Mouse (Mus musculus): ENCODE results near the gene Nol6. TPM values are rescaled to one million over a fixed set of nuclear protein-coding genes. Genes with fewer than 3 reads are reported as not detected.

The Nol6 gene
- polyA plus RNA-seq (2015; fragmentation: Nextera tagmentation; extraction: Ambion mirVana), result 19.7 and 22.5 TPM in 2 replicates

- ATAC-seq (ENCODE audit: low read depth), result peak; percentile 100
- H3K36me3 ChIP-seq (ENCODE audit: control insufficient read depth, insufficient read depth, low read length), result peaks cover 16% of the 10 kb centered on the region
- no peaks in the 10 kb centered on the region for H3K27me3 ChIP-seq (ENCODE audit: control insufficient read depth, insufficient read depth, low read depth, low read length)
- no peaks in the 10 kb centered on the region for H3K9me3 ChIP-seq (ENCODE audit: control insufficient read depth, low read length)
- no peak within 1 kb of the TSS for H3K27ac ChIP-seq (ENCODE audit: low read length)
- H3K4me2 ChIP-seq (ENCODE audit: low read depth, low read length), result peak within 1 kb of the TSS; percentile 73
- H3K4me1 ChIP-seq (replicated peaks; ENCODE audit: control insufficient read depth, insufficient read depth, low read length), result peaks cover 7% of the 10 kb centered on the region
- 3% methylated on average over 29 of the region's 29 CpGs for WGBS
- H3K4me3 ChIP-seq (ENCODE audit: low read length), result peak within 1 kb of the TSS; percentile 70
- H3K9ac ChIP-seq (ENCODE audit: low read length), result peak within 1 kb of the TSS; percentile 69
Measured at GRCm38 (mm10) chr4:41124180-41124951, at the start of gene Nol6. Nol6 (minus strand) TSS chr4:41124455.

GRCm38 (mm10) chr4:41170970-41171369, 46.7 kb upstream of the Nol6 start:
- 61% methylated on average over 2 of the region's 2 CpGs for WGBS
- Histone ChIP-seq H3K4me2 (ENCODE audit: low read depth, low read length) (no peak overlapping the region), H3K9me3 (ENCODE audit: control insufficient read depth, low read length) (no peaks in the 10 kb centered on the region), H3K9ac (ENCODE audit: low read length) (no peak overlapping the region), H3K27me3 (ENCODE audit: control insufficient read depth, insufficient read depth, low read depth, low read length) (no peaks in the 10 kb centered on the region), H3K4me3 (ENCODE audit: low read length) (no peak overlapping the region), H3K27ac (ENCODE audit: low read length) (no peak overlapping the region), H3K4me1 (replicated peaks; ENCODE audit: control insufficient read depth, insufficient read depth, low read length) (no peaks in the 10 kb centered on the region), H3K36me3 (ENCODE audit: control insufficient read depth, insufficient read depth, low read length) (peaks cover 8% of the 10 kb centered on the region)
- no peak for ATAC-seq (ENCODE audit: low read depth)

GRCm38 (mm10) chr4:41165693-41166475, 41.6 kb upstream of the Nol6 start:
- no peaks in the 10 kb centered on the region; the same call in 1 of the 2 replicates for H3K36me3 ChIP-seq (ENCODE audit: control insufficient read depth, insufficient read depth, low read length)
- H3K4me3 ChIP-seq (ENCODE audit: low read length), result no peak overlapping the region
- H3K9me3 ChIP-seq (ENCODE audit: control insufficient read depth, low read length), result no peaks in the 10 kb centered on the region
- H3K9ac ChIP-seq (ENCODE audit: low read length), result no peak overlapping the region
- no peak overlapping the region for H3K27ac ChIP-seq (ENCODE audit: low read length)
- H3K4me1 ChIP-seq (replicated peaks; ENCODE audit: control insufficient read depth, insufficient read depth, low read length), result peaks cover 5% of the 10 kb centered on the region
- no peaks in the 10 kb centered on the region for H3K27me3 ChIP-seq (ENCODE audit: control insufficient read depth, insufficient read depth, low read depth, low read length)
- WGBS, result 63% methylated on average over 6 of the region's 6 CpGs
- H3K4me2 ChIP-seq (ENCODE audit: low read depth, low read length), result no peak overlapping the region
- ATAC-seq (ENCODE audit: low read depth), result peak; percentile 26; the same call in 1 of the 2 replicates

GRCm38 (mm10) chr4:41164974-41165373, 40.7 kb upstream of the Nol6 start:
- Histone ChIP-seq H3K9me3 (ENCODE audit: control insufficient read depth, low read length) (no peaks in the 10 kb centered on the region), H3K4me1 (replicated peaks; ENCODE audit: control insufficient read depth, insufficient read depth, low read length) (peaks cover 5% of the 10 kb centered on the region), H3K9ac (ENCODE audit: low read length) (no peak overlapping the region), H3K4me3 (ENCODE audit: low read length) (no peak overlapping the region), H3K27me3 (ENCODE audit: control insufficient read depth, insufficient read depth, low read depth, low read length) (no peaks in the 10 kb centered on the region), H3K4me2 (ENCODE audit: low read depth, low read length) (no peak overlapping the region), H3K36me3 (ENCODE audit: control insufficient read depth, insufficient read depth, low read length) (no peaks in the 10 kb centered on the region; the same call in 1 of the 2 replicates), H3K27ac (ENCODE audit: low read length) (no peak overlapping the region)
- 30% methylated on average over 2 of the region's 2 CpGs for WGBS
- ATAC-seq (ENCODE audit: low read depth), result no peak

- WGBS, result 94% methylated on average over 3 of the region's 3 CpGs
- ATAC-seq (ENCODE audit: low read depth), result no peak
- no peaks in the 10 kb centered on the region for H3K36me3 ChIP-seq (ENCODE audit: control insufficient read depth, insufficient read depth, low read length)
- no peak overlapping the region for H3K4me2 ChIP-seq (ENCODE audit: low read depth, low read length)
- no peak overlapping the region for H3K27ac ChIP-seq (ENCODE audit: low read length)
- no peak overlapping the region for H3K4me3 ChIP-seq (ENCODE audit: low read length)
- H3K9me3 ChIP-seq (ENCODE audit: control insufficient read depth, low read length), result no peaks in the 10 kb centered on the region
- no peak overlapping the region for H3K9ac ChIP-seq (ENCODE audit: low read length)
- no peaks in the 10 kb centered on the region for H3K27me3 ChIP-seq (ENCODE audit: control insufficient read depth, insufficient read depth, low read depth, low read length)
- H3K4me1 ChIP-seq (replicated peaks; ENCODE audit: control insufficient read depth, insufficient read depth, low read length), result peaks cover 10% of the 10 kb centered on the region
Measured at GRCm38 (mm10) chr4:41161232-41161631, 37.0 kb upstream of the Nol6 start.

GRCm38 (mm10) chr4:41158251-41158650, 34.0 kb upstream of the Nol6 start:
- no peak for ATAC-seq (ENCODE audit: low read depth)

GRCm38 (mm10) chr4:41156961-41157360, 32.7 kb upstream of the Nol6 start:
- H3K36me3 ChIP-seq (ENCODE audit: control insufficient read depth, insufficient read depth, low read length), result no peaks in the 10 kb centered on the region
- no peak overlapping the region for H3K9ac ChIP-seq (ENCODE audit: low read length)
- H3K4me2 ChIP-seq (ENCODE audit: low read depth, low read length), result no peak overlapping the region
- H3K4me1 ChIP-seq (replicated peaks; ENCODE audit: control insufficient read depth, insufficient read depth, low read length), result peaks cover 6% of the 10 kb centered on the region; the same call in 1 of the 2 replicates
- ATAC-seq (ENCODE audit: low read depth), result no peak
- H3K27me3 ChIP-seq (ENCODE audit: control insufficient read depth, insufficient read depth, low read depth, low read length), result no peaks in the 10 kb centered on the region
- H3K27ac ChIP-seq (ENCODE audit: low read length), result no peak overlapping the region
- 80% methylated on average over 9 of the region's 9 CpGs for WGBS
- H3K4me3 ChIP-seq (ENCODE audit: low read length), result no peak overlapping the region
- H3K9me3 ChIP-seq (ENCODE audit: control insufficient read depth, low read length), result no peaks in the 10 kb centered on the region

More at GRCm38 (mm10) chr4:41158251-41158650, 34.0 kb upstream of the Nol6 start:
- H3K4me2 ChIP-seq (ENCODE audit: low read depth, low read length), result no peak overlapping the region
- no peak overlapping the region for H3K27ac ChIP-seq (ENCODE audit: low read length)
- no peaks in the 10 kb centered on the region for H3K9me3 ChIP-seq (ENCODE audit: control insufficient read depth, low read length)
- H3K4me3 ChIP-seq (ENCODE audit: low read length), result no peak overlapping the region
- no peak overlapping the region for H3K9ac ChIP-seq (ENCODE audit: low read length)
- H3K4me1 ChIP-seq (replicated peaks; ENCODE audit: control insufficient read depth, insufficient read depth, low read length), result peaks cover 6% of the 10 kb centered on the region; the same call in 1 of the 2 replicates
- no peaks in the 10 kb centered on the region for H3K27me3 ChIP-seq (ENCODE audit: control insufficient read depth, insufficient read depth, low read depth, low read length)
- 91% methylated on average over 1 of the region's 1 CpGs for WGBS
- no peaks in the 10 kb centered on the region for H3K36me3 ChIP-seq (ENCODE audit: control insufficient read depth, insufficient read depth, low read length)

GRCm38 (mm10) chr4:41153146-41153545, 28.9 kb upstream of the Nol6 start:
- WGBS, result 80% methylated on average over 3 of the region's 3 CpGs
- Histone ChIP-seq H3K4me3 (ENCODE audit: low read length) (no peak overlapping the region), H3K9ac (ENCODE audit: low read length) (no peak overlapping the region), H3K27me3 (ENCODE audit: control insufficient read depth, insufficient read depth, low read depth, low read length) (no peaks in the 10 kb centered on the region), H3K36me3 (ENCODE audit: control insufficient read depth, insufficient read depth, low read length) (peaks cover 2% of the 10 kb centered on the region; the same call in 1 of the 2 replicates), H3K4me1 (replicated peaks; ENCODE audit: control insufficient read depth, insufficient read depth, low read length) (peaks cover 6% of the 10 kb centered on the region; the same call in 1 of the 2 replicates), H3K27ac (ENCODE audit: low read length) (no peak overlapping the region), H3K9me3 (ENCODE audit: control insufficient read depth, low read length) (no peaks in the 10 kb centered on the region), H3K4me2 (ENCODE audit: low read depth, low read length) (no peak overlapping the region)
- ATAC-seq (ENCODE audit: low read depth), result no peak

GRCm38 (mm10) chr4:41151186-41151585, 26.9 kb upstream of the Nol6 start:
- no peak overlapping the region for H3K4me2 ChIP-seq (ENCODE audit: low read depth, low read length)
- no peak overlapping the region for H3K9ac ChIP-seq (ENCODE audit: low read length)
- 91% methylated on average over 7 of the region's 7 CpGs for WGBS
- ATAC-seq (ENCODE audit: low read depth), result no peak
- H3K27ac ChIP-seq (ENCODE audit: low read length), result no peak overlapping the region
- H3K4me1 ChIP-seq (replicated peaks; ENCODE audit: control insufficient read depth, insufficient read depth, low read length), result no peaks in the 10 kb centered on the region
- no peaks in the 10 kb centered on the region for H3K9me3 ChIP-seq (ENCODE audit: control insufficient read depth, low read length)
- H3K27me3 ChIP-seq (ENCODE audit: control insufficient read depth, insufficient read depth, low read depth, low read length), result no peaks in the 10 kb centered on the region
- no peak overlapping the region for H3K4me3 ChIP-seq (ENCODE audit: low read length)
- H3K36me3 ChIP-seq (ENCODE audit: control insufficient read depth, insufficient read depth, low read length), result peaks cover 2% of the 10 kb centered on the region; the same call in 1 of the 2 replicates

Data from lung, embryonic 16.5 days (tissue).